Mouse (Mus musculus) lung, adult 18-20 months (tissue): ENCODE measurements around the gene Zc3h8.

Experiments
- DNase-seq, 2 experiments: peaks; one replicate each; pipeline ENCODE4 v3.0.0; 2022; ENCODE audit warnings: mixed read lengths in 2 of 2

Gene Zc3h8

DNA sequence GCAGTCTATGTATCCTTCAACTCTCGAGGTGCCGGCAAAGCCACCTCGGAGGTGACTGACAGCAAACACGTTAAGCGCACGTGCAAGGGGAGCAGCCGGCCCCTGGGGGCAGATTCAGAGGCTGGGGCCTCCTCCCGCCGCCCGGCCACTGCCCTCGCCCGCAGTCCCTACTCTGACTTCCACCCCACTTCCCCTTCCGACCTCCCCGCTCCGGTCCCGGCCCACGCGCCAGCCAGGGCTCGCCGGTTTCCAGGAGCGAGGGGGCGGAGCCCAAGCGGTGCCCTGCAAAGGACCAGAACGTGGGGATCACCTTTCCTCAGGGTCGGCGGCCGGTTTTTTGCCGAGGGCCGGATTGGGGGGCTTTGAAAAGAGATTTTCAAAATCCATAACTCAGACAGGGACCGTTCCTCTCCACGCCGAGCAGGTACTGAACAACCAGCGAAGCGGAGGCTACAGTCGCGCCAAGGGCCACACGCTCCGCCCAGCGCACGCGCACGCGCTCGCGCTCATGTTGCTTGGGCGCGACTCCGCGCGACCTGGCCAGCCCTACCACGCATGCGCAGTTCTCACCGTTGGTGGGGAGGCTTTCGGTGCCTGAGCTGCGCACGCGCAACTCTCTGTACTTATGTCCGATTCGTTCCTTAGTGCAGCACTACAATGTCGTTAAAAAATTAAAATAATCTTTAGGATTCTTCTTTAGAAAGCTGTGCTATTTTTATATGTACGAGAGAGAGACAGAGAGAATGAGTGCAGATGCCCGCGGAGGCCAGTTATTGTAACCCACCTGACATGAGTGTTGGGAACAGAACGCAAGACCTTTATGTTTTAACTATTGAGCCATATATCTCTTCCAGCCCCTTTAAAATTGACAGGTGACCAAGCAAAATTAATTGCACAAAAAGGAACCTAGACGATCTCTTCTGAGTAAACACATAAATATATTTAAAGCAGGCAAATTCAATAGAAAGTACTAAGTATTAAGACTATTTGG lies at the start of gene Zc3h8:
Gene Zc3h8, minus strand, starts transcription at position 540 of the 991 bp plus-strand sequence.
- DNase-seq: peak; percentile 96 to 97

DNA sequence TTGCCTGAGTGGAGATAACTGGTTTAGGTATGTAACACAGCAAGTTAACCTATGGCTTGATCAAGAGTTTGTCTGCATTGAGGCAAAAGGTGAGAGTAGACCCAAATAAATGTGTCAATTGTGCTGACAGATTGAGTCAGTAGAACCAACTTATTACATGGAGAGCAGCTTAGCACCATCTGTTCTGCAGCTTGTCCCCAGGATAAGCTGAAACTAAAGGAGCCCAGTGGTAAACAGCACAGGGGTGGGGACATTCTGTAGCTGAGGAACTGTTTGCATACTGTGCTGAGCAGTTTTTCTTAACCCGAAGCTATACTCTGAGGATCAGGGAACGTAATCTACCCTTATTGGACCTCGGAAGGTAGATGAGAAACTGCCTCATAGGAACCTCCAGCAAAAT lies 40.9 kb upstream of the Zc3h8 start:
- no peak for DNase-seq

DNA sequence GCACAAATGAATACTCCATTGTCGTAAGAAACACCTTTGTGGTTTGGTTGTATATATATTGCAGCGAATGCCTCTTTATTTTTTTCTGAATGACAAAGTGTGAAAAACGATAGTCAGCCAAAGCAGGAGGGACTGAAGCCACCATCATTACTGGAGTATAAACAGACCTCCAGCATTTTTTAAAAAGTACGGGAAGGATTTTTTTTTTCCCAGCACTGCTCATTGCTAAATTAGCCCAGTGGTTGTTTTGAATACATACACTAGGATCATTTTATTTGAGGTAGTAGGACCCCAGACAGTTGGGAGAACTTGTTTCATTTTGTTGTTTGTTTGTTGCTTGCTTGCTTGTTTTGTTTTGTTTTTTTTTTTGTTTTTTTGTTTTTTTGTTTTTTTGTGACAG lies 31.7 kb upstream of the Zc3h8 start:
- no peak for DNase-seq

DNA sequence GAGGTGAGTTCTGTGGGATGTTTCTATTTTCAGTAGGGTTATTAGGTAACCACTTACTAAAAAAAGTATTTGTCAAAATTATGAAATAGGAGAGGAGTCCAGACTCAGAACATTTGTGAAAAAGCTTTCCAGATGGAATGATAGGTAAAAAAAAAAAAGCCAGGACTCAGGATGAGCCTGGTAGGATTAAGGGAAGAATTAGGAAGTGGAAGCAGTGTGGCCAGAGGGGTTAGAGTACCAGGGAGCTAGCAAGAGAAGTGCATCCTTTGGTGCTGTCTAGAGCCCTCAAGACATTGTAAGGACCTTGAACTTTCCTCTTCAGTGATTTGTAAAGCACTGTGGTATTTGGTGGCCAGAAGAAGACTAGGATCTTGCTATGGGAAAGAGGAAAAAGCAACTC lies 28.4 kb upstream of the Zc3h8 start:
- no peak for DNase-seq

DNA sequence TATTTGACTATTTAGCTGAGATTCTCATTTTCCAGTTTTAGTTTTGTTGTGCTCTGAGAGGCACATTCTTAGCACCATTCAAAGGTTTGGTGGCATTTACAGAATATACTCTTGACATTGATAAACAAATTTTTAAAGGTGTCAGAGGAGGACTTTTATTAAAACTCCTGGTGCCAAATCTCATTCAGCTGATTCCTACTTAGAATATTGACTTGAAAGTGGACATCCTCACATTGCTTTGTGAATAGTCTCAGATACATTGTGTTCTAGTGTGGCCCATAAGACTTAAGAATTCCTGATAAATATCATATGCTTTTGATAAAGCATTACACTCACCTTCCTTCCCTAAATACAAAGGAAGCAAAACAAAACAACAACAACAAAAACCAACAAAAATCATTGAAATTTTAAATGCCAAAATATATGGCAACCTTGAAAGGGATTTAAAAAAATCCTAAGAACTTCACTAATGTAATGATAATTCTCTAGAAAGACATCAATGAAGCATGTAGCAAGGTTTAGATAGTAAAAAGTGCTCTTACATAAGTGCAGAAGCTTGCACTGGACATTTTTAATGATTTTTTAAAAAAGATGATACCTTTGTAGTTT lies 24.7 kb upstream of the Zc3h8 start:
- DNase-seq: no peak

DNA sequence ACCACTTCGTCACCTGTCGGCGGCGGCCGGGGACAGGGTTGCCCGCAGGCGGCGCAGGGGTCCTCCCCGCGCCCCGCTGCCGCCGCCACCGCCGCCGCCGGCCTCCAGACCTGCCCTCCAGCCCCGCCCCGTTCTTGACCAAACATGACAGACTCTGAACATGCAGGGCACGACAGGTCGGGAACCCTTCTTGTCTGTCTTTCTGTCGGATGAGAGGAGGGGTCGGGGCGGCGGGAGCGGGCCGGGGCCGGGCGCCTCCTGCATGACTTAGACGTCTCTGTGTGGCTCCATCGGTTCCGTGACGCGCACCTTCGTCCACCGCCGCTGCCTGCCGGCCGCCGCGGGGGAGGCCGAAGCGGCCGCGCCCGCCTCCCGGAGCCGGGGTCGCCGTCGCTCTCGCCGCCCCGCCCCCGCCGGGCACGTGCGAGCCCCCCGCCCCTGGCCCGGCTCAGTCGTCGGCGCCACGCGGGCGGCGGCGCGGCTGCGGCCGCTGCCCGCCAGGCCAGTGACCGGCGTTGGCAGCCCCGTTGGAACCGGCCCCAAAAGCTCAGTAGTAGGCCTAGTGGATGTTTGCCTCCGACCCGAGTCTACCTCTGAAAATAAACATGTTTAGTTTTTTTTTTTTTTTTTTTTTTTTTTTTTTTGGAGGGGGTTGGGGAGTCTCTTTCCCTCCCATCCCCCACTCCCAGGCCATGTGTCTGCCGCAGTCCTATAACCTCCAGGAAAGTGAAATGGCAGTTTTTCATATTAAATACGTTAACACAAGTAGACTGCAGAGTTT lies 24.0 kb upstream of the Zc3h8 start, which contains the start of gene Gm10762:
Gene Gm10762, minus strand, starts transcription at position 65 of the 781 bp plus-strand sequence.
- DNase-seq: peak; percentile 85 to 88

DNA sequence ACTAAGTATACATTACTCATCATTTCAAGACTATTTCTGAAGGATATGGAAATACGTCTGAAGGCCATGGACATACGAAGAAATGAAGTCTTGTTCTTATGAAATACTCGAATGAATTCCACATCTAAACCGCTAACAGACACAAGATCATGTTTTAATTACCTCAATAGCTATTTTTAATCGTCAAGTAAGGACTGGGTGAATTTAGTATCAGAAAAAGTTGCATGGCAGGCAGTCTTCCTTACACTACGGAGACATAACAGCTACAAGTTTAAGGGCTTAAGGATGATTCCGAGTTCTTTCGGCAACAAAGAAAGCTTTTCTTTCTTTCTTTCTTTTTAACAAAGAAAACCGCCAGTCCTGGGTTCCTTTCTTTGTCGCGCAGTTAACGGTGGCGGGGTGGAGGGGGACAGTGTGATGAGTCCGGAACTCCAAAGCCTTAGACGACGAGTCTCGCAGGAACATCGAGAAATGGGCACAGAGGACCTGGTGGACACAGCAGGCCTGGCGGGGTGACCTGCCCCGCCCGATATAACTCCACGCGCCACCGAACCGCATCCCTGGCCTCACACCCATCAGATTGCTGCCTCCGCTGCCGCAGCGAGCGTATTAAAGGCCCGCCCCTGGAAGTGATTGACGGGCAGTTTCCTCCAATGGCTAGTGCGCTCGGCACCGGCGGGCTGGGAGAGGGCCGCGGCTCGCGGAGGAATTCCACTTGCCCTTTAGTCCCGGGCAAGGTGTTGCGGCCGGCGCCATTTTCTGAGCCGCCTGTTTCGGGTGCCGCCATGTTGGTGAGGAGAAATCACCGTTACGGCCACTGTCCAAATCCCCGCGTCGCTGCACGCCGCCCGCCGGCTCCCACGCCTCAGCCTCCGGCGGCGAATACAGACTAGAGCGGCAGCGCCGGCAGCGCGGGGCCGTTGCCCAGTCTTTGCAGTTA lies 23.0 kb upstream of the Zc3h8 start, which contains the start of gene Zc3h6:
Gene Zc3h6, plus strand, starts transcription at position 762 of the 940 bp plus-strand sequence.
- peak; percentile 98 for DNase-seq

DNA sequence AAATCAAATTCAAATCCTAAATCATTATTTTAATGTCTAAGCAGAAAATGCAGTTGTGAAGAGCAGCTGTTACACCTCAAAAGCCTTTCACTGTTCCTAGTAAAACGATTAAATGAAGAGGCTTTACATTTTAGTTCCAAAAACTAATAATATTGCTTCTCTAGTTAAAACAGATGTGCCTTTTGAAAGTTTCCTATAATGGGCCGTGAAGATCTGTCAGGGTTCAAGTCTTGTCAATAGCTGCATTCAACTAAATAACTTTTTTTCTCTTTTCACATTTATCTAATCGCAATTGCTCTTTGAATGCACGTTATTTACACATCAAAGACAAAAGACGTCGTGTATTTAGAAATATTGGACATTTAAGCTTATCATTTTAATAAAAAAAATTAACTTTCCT lies 22.4 kb upstream of the Zc3h8 start:
- DNase-seq: no peak

DNA sequence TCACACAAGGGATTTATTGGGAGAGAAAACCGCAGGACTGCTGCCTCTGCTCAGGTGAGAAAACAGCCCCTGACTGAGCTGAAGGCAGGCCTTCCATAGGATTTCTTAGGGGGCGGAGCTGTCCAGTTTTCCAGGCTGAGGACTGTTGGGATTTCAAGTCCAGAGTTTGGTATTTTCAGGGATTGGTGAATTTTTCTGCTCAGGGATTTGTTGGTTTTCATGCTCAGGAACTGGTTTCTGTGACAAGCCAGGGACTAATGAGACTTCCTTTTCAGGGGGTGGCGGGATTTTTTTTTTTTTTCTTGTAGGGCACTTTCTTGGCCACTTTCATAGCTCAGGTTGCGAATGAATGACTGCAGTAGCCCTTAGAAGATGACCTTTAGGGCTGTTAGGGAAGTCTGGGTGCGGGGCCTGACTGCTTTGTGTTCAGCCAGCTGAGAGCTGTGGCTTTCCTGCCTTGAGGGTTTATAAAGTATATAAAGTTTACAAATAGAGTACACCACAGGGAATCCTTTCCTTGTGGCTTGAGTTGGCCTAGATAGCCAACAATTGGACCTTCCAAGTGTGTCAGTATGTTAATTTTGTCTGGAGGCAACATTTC lies 21.7 kb upstream of the Zc3h8 start:
- DNase-seq: no peak

DNA sequence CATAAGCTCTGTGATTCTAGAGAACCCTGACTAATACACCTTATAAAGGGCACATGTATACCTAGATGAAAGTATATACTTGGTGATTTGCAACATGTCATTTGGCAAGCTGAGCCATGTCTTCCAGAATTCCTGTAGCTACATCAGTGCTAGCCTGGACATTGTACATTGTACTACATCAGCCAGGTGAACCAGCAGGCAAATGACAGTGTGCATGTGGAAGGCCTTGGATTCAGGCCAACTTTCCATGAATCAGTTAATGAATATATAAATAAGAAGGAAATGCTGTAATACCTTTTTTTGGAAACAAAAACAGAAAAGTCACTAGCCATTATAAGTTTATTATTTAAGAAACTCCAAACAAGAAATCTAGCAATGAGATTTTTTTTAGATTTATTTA lies 10.3 kb upstream of the Zc3h8 start:
- DNase-seq: no peak

DNA sequence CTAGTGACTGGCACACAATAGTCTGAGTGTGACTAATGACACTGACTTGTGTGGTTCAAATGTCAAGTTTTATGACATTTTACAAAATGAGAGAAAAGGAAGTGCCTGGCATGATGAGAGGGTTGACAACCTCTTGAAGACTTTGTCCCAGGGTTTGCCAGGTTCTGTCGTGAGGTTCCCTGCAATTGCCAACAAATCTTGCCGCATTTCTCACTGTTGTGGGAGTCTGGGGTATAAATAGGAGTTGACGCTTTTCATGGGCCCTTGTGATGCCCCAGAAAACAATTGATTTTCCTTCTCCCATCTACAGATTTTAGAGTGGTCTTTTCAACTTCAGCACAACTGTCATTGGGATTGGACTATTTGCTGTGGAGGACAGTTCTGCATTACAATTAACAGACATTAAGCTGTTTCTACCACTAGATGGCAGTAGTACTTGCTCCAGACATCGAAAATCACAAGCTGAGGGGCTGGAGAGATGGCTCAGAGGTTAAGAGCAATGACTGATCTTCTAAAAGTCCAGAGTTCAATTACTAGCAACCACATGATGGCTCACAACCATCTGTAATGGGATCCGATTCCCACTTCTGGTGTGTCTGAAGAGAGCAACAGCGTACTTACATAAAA lies 4.2 kb upstream of the Zc3h8 start:
- DNase-seq: peak in 1 of 2 experiments; percentile 14

DNA sequence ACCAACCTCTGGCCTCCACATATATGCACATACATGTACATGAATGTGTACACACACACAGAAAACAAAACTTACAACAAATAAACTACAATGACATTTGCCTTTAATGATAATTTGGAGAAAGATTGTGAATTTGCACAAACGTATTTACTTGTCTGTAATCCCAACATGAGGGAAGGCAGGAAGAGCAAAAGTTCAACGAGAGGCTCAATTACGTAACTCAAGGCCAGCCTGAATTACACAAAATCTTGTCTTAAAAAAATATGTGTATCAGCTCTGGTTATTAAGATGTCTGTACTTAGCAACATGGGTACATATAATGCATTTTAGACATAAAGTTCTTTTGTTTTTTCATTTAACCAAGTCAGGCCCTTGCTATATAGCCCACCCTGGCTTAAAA lies 7.6 kb downstream of the Zc3h8 start:
- DNase-seq: no peak

DNA sequence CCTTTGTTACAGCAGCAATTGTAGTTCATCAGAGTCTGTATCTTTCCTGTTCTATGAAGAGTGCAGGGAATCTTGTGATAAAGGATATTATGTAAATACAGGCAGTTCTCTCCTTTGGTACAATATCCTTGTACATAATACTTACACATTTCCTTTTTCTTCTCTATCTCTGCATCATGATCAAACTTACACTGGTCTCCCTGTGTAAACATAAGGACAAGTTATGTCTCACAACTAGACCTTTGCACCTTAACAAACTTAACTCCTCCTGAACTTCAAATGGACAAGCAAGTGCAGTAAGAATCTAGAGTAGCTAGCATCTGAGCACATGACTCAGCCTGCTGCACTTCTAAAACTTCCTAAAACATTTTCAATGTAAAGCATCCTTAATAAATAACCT lies 13.2 kb downstream of the Zc3h8 start:
- no peak for DNase-seq

DNA sequence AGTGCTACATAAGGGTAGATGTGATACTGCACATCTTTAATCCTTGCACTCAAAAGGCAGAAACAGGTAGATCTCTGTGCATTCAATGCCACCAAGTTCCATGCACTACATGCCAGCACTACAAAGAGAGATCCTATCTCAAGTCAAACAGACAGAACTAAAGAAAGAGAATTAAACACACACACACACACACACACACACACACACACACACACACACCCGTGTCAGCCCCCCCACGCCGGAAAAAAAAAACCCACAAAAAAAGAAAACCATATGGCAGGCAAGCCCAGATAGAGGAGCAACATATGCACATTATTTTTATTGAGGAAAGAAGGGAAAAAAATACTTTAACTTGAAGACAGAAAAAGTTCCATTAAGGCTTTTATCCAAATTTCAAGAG lies 15.4 kb downstream of the Zc3h8 start:
- DNase-seq: no peak

DNA sequence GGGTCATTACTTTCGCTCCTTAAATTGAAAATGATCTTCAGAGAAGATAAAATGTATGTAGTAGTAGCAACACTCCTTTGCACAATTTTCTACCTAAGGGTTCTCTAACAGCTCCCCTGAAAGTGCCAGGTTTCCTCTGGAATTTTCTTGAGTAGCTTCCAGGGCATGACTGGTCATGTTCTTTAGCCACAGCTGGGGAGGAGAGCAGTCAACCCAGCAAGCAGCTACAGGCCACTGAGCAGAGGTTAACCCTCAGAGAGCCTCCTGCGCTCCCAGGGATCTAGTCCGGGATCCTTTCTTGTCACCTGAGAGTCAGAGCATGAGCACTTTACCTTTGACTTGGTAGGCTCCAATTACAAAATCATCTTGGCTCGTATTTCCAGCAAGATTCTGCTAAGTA lies 19.1 kb downstream of the Zc3h8 start:
- DNase-seq: no peak

DNA sequence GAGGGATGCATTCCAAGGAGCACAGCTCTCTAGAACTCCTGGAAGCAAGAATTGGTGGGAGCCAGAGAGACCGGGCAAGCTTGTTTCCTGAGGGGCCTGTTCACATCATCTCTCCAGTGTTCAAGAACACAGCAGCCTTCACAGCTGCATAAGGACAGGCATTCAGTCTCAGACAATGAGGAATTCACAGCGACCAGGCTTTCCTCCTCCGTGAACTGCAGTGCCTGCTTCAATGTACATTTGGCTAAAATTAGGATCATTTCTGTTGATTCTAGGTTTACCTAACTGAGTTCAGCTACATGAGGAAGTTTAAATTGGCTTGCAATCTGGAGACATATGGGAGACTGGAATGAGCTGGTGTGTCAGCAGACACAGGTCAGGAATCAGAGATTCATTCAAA lies 27.3 kb downstream of the Zc3h8 start:
- no peak for DNase-seq

DNA sequence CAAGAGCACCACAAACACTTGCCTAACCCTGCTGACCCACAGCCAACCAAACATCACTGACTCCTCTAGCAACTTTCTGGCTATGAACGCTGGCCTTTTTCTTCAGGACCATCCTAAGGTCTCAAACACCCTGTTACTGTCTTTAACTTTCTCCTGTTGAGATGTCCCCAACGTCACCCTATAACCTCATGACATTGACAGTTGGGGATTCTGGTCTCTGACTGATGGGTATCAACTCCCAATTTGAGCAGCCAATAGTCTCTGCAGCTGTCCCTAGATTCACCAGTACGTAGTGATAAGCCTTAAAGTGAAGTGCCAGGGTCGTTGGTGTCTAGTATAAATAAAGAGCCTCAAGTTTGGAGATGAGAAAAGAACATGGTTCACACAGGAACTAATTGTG lies 28.9 kb downstream of the Zc3h8 start:
- no peak for DNase-seq

DNA sequence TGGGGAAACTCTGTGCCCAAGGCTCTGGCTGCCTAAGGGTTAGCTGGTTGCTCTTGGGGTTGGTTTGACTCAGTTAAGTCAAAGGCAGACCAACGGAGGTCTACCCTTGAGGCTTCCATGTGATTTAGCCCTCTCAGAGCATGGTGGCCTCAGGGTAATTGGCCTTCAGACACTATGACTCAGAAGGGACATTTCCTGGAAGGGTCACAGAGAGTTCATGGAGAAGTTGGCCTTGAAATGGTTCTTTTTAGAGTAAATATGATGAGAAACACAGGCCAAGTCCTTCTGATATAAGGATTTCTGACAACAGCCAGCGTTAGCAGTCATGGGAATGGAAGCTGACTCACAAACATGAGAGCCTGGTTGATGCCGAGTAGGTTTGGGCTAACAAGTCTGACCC lies 40.2 kb downstream of the Zc3h8 start:
- DNase-seq: no peak

DNA sequence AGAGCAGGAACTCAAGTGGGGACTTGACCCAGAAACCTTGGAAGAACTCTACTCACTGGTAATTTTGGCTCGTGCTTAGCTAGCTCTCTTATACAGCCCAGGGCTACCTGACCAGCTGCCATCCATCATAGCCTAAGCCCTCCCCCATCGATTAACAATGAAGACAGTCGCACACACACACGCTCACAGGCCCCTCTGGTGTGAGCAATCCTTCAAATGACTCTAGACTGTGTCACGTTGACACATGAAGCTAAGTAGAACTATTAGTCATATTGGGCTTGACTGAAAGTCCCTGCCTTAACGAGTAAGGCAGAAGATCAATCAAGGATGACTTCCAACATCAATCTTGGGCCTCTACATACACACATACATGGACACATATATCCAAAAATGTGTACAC lies 41.0 kb downstream of the Zc3h8 start:
- DNase-seq: no peak

DNA sequence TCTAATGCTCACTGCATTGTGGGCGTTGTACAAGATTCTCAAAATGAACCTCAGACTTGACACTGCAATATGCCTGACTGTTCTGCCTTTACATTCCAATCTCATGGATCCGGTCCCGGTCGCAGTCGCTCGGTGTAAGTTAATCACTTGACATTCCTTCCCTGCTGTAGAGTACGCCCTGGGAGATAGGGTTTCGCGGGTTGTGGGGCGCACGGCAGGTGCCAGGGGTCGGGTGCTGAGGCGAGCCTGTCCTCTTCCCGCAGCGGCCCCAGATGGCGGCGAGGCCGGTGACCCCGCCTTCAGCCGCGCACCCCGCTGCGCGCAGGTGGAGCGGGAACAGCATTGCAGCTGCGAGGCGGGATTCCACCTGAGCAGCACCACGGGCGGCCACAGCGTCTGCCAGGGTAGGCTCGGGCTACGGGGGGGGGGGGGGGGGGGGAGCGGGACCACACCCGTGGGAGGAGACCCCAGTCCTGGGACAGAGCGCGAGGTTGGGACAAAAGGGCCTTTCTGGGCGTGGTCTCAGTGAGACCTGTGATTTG lies 51.6 kb downstream of the Zc3h8 start:
- DNase-seq: no peak
